Mouse (Mus musculus) retina, embryonic 14.5 days (tissue): ENCODE measurements around the gene Mapt.

Experiments
- DNase-seq: peaks from one replicate; pipeline ENCODE4 v3.0.0-alpha.2; 2015; ENCODE audit warnings: low spot score

Mapt gene

GRCm38 (mm10) chr11:104316685-104317400, 85.7 kb downstream of the Mapt start:
- no peak for DNase-seq

GRCm38 (mm10) chr11:104317631-104318030, 86.4 kb downstream of the Mapt start:
- no peak for DNase-seq

- peak; percentile 51 for DNase-seq
Measured at GRCm38 (mm10) chr11:104318940-104319781, 88.0 kb downstream of the Mapt start.

GRCm38 (mm10) chr11:104320511-104320910, 89.3 kb downstream of the Mapt start:
- peak; percentile 77 for DNase-seq

- no peak for DNase-seq
Measured at GRCm38 (mm10) chr11:104322142-104322541, 91.0 kb downstream of the Mapt start.

GRCm38 (mm10) chr11:104327462-104327861, 96.3 kb downstream of the Mapt start:
- DNase-seq, result no peak

- no peak for DNase-seq
Measured at GRCm38 (mm10) chr11:104327946-104328345, 96.8 kb downstream of the Mapt start.

- DNase-seq, result no peak
Measured at GRCm38 (mm10) chr11:104329185-104329926, 98.2 kb downstream of the Mapt start.

GRCm38 (mm10) chr11:104330151-104330550, 99.0 kb downstream of the Mapt start:
- DNase-seq, result no peak

- no peak for DNase-seq
Measured at GRCm38 (mm10) chr11:104331208-104331607, 100.0 kb downstream of the Mapt start.

GRCm38 (mm10) chr11:104332105-104332504, 100.9 kb downstream of the Mapt start:
- no peak for DNase-seq

- DNase-seq, result no peak
Measured at GRCm38 (mm10) chr11:104334115-104334514, 102.9 kb downstream of the Mapt start.

- no peak for DNase-seq
Measured at GRCm38 (mm10) chr11:104334946-104335345, 103.8 kb downstream of the Mapt start.

- DNase-seq, result peak; percentile 62
Measured at GRCm38 (mm10) chr11:104346931-104347330, 115.7 kb downstream of the Mapt start.

GRCm38 (mm10) chr11:104361790-104362189, 130.6 kb downstream of the Mapt start:
- no peak for DNase-seq

GRCm38 (mm10) chr11:104362704-104363103, 131.5 kb downstream of the Mapt start:
- DNase-seq, result no peak

- DNase-seq, result no peak
Measured at GRCm38 (mm10) chr11:104363823-104364600, 132.8 kb downstream of the Mapt start.

- DNase-seq, result no peak
Measured at GRCm38 (mm10) chr11:104367486-104368190, 136.4 kb downstream of the Mapt start.

GRCm38 (mm10) chr11:104376291-104376690, 145.1 kb downstream of the Mapt start:
- peak; percentile 32 for DNase-seq

- DNase-seq, result no peak
Measured at GRCm38 (mm10) chr11:104379635-104380034, 148.4 kb downstream of the Mapt start.
